Mouse (Mus musculus): Measurements from ENCODE around the gene Gal3st2c. TPM values are rescaled to one million over a fixed set of nuclear protein-coding genes. Genes with fewer than 3 reads are reported as not detected.
"Not testable (repeated sequence)": the region's sequence is repeated elsewhere in the genome, so short reads cannot be mapped to it uniquely, and the experiment has no call there.

The Gal3st2c gene
- total RNA-seq, 2 experiments from 2014 or later: 0.05 TPM; not detected in 1

GRCm38 (mm10) chr1:94045559-94045958, 55.2 kb downstream of the Gal3st2c start:
- DNase-seq (ENCODE audit: low spot score in 2 of 2): no peak

- DNase-seq (ENCODE audit: low spot score in 2 of 2): no peak
These were observed 56.2 kb downstream of the Gal3st2c start for GRCm38 (mm10) chr1:94046544-94046943.

- DNase-seq (ENCODE audit: low spot score in 2 of 2): no peak
These were observed 60.8 kb downstream of the Gal3st2c start for GRCm38 (mm10) chr1:94051104-94051503.

- DNase-seq (ENCODE audit: low spot score in 2 of 2): no peak
These were observed 62.1 kb downstream of the Gal3st2c start, which contains the start of gene Pdcd1 for GRCm38 (mm10) chr1:94052373-94052772. Gene Pdcd1 (minus strand): TSS chr1:94052553.

- no peak for DNase-seq (ENCODE audit: low spot score in 2 of 2)
These were observed 63.4 kb downstream of the Gal3st2c start for GRCm38 (mm10) chr1:94053530-94054216.

- no peak for DNase-seq (ENCODE audit: low spot score in 2 of 2)
These were observed 64.2 kb downstream of the Gal3st2c start for GRCm38 (mm10) chr1:94054481-94054880.

GRCm38 (mm10) chr1:94055966-94056365, 65.7 kb downstream of the Gal3st2c start:
- DNase-seq (ENCODE audit: low spot score in 2 of 2): no peak

- no peak for DNase-seq (ENCODE audit: low spot score in 2 of 2)
These were observed 67.1 kb downstream of the Gal3st2c start for GRCm38 (mm10) chr1:94057401-94057800.

- DNase-seq (ENCODE audit: low spot score in 2 of 2): not testable (repeated sequence)
These were observed 68.0 kb downstream of the Gal3st2c start for GRCm38 (mm10) chr1:94058281-94058680.

Other genes with a start within 250 kb of the Gal3st2c start
- 10 to 100 TPM; 41.7 to 46.7 TPM for gene Atg4b, start 239.0 kb upstream of the Gal3st2c start, total RNA-seq (2021)
- 10 to 100 TPM; 44.2 to 45.4 TPM for gene Thap4, start 235.6 kb upstream of the Gal3st2c start, total RNA-seq (2021)
- 10 to 100 TPM; 64.3 to 65.5 TPM for gene Dtymk, start 188.6 kb upstream of the Gal3st2c start, total RNA-seq (2021)
- gene Ing5, start 186.5 kb upstream of the Gal3st2c start, total RNA-seq (2021): 1 to 10 TPM; 6.5 to 7.9 TPM
- 10 to 100 TPM; 19.6 to 24.0 TPM for gene D2hgdh, start 165.6 kb upstream of the Gal3st2c start, total RNA-seq (2021)
- under 1 TPM; 0.73 to 0.74 TPM for gene Gal3st2, start 129.2 kb upstream of the Gal3st2c start, total RNA-seq (2021)
- gene Gal3st2b, start 72.2 kb upstream of the Gal3st2c start, total RNA-seq (2021): under 1 TPM in 1 of 2 experiments, not detected in 1; 0.12 TPM
- gene Neu4, start 29.9 kb downstream of the Gal3st2c start, total RNA-seq (2021): not detected
- not detected for gene Pdcd1, start 62.0 kb downstream of the Gal3st2c start, total RNA-seq (2021)